Mouse (Mus musculus): ENCODE results near the gene Camk2d. TPM values are rescaled to one million over a fixed set of nuclear protein-coding genes. Genes with fewer than 3 reads are reported as not detected.

Camk2d gene
- polyA plus RNA-seq, 1 experiment from 2014 or later = 40.9 TPM

- WGBS = 79% methylated on average over 5 of the region's 5 CpGs
- DNase-seq (ENCODE audit: low spot score) (no peak), ATAC-seq (ENCODE audit: low read depth) (no peak)
These were observed 214.4 kb downstream of the Camk2d start for GRCm38 (mm10) chr3:126810372-126811090.

DNA sequence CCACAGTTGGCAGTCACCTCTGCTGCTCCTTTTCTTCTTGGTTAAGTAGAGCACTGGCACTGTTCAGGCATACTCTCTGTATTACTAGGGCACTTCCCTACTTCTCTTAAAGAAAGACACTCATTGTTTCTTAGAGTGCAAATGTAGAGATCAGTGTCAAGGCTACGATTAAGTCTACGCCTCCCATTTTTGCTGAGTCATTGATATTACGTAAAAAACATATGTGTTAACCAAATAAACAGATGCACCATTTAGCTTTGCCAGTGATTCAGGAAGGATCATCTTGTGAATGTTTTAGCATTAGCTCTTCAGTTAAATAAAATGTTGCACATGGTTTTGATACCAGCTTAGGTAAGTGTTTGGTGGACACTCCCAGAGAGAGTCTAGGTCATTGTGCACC lies 215.5 kb downstream of the Camk2d start:
- no peaks in the 10 kb centered on the region for H3K4me1 ChIP-seq (ENCODE audit: control insufficient read depth, insufficient read depth, low read length)
- H3K27me3 ChIP-seq (replicated peaks; ENCODE audit: control insufficient read depth, insufficient read depth, low read length) = no peaks in the 10 kb centered on the region
- no peaks in the 10 kb centered on the region for H3K9me3 ChIP-seq (ENCODE audit: control insufficient read depth, low read length)
- ATAC-seq (ENCODE audit: low read depth) = no peak
- H3K4me2 ChIP-seq (ENCODE audit: low read depth, low read length) = no peak overlapping the region
- H3K36me3 ChIP-seq (ENCODE audit: control insufficient read depth, insufficient read depth, low read length) = no peaks in the 10 kb centered on the region
- WGBS = 91% methylated on average over 3 of the region's 3 CpGs
- DNase-seq (ENCODE audit: low spot score) = no peak
- H3K27ac ChIP-seq (replicated peaks; ENCODE audit: low read depth, low read length) = no peak overlapping the region
- H3K4me3 ChIP-seq (ENCODE audit: low read depth, low read length) = no peak overlapping the region
- no peak overlapping the region for H3K9ac ChIP-seq (ENCODE audit: low read depth, low read length)

More at GRCm38 (mm10) chr3:126810372-126811090, 214.4 kb downstream of the Camk2d start:
- Histone ChIP-seq H3K4me1 (ENCODE audit: control insufficient read depth, insufficient read depth, low read length) (no peaks in the 10 kb centered on the region), H3K27ac (replicated peaks; ENCODE audit: low read depth, low read length) (no peak overlapping the region), H3K9me3 (ENCODE audit: control insufficient read depth, low read length) (no peaks in the 10 kb centered on the region), H3K9ac (ENCODE audit: low read depth, low read length) (no peak overlapping the region), H3K36me3 (ENCODE audit: control insufficient read depth, insufficient read depth, low read length) (no peaks in the 10 kb centered on the region), H3K27me3 (replicated peaks; ENCODE audit: control insufficient read depth, insufficient read depth, low read length) (no peaks in the 10 kb centered on the region), H3K4me2 (ENCODE audit: low read depth, low read length) (no peak overlapping the region), H3K4me3 (ENCODE audit: low read depth, low read length) (no peak overlapping the region)

- no peaks in the 10 kb centered on the region for H3K9me3 ChIP-seq (ENCODE audit: control insufficient read depth, low read length)
These were observed 226.3 kb downstream of the Camk2d start for GRCm38 (mm10) chr3:126822374-126822773.

DNA sequence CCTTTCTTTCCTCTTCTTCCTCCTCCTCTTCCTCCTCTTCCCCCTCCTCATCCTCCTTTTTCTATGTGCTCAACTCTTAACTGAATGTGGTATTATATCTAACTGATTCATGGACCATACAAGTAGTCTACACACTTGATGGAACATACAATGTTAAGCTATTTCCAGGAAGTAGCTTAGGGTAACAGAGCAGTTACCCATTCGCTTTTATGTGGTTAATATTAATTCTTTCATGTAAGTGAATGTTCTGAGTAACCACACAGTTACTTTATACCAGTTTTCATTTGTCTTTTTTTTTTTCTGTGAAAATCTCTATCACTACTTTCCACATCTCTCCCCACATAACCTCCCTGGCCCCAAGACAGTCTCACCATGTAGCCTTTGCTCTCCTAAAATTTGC lies 228.8 kb downstream of the Camk2d start:
- no peaks in the 10 kb centered on the region for H3K4me1 ChIP-seq (ENCODE audit: control insufficient read depth, insufficient read depth, low read length)
- H3K4me3 ChIP-seq (ENCODE audit: low read depth, low read length) = no peak overlapping the region
- H3K27ac ChIP-seq (replicated peaks; ENCODE audit: low read depth, low read length) = no peak overlapping the region
- H3K27me3 ChIP-seq (replicated peaks; ENCODE audit: control insufficient read depth, insufficient read depth, low read length) = no peaks in the 10 kb centered on the region
- H3K9me3 ChIP-seq (ENCODE audit: control insufficient read depth, low read length) = no peaks in the 10 kb centered on the region
- DNase-seq (ENCODE audit: low spot score) = no peak
- 76% methylated on average over 1 of the region's 1 CpGs for WGBS
- H3K9ac ChIP-seq (ENCODE audit: low read depth, low read length) = no peak overlapping the region
- no peak overlapping the region for H3K4me2 ChIP-seq (ENCODE audit: low read depth, low read length)
- no peaks in the 10 kb centered on the region for H3K36me3 ChIP-seq (ENCODE audit: control insufficient read depth, insufficient read depth, low read length)
- no peak for ATAC-seq (ENCODE audit: low read depth)

More at GRCm38 (mm10) chr3:126822374-126822773, 226.3 kb downstream of the Camk2d start:
- DNase-seq (ENCODE audit: low spot score) (no peak), ATAC-seq (ENCODE audit: low read depth) (no peak)
- Histone ChIP-seq H3K9ac (ENCODE audit: low read depth, low read length) (no peak overlapping the region), H3K36me3 (ENCODE audit: control insufficient read depth, insufficient read depth, low read length) (no peaks in the 10 kb centered on the region), H3K27ac (replicated peaks; ENCODE audit: low read depth, low read length) (no peak overlapping the region), H3K4me3 (ENCODE audit: low read depth, low read length) (no peak overlapping the region), H3K4me1 (ENCODE audit: control insufficient read depth, insufficient read depth, low read length) (no peaks in the 10 kb centered on the region), H3K27me3 (replicated peaks; ENCODE audit: control insufficient read depth, insufficient read depth, low read length) (no peaks in the 10 kb centered on the region), H3K4me2 (ENCODE audit: low read depth, low read length) (no peak overlapping the region)
- WGBS = 92% methylated on average over 3 of the region's 3 CpGs

- Histone ChIP-seq H3K4me3 (ENCODE audit: low read depth, low read length) (no peak overlapping the region), H3K36me3 (ENCODE audit: control insufficient read depth, insufficient read depth, low read length) (no peaks in the 10 kb centered on the region), H3K27ac (replicated peaks; ENCODE audit: low read depth, low read length) (no peak overlapping the region), H3K9ac (ENCODE audit: low read depth, low read length) (no peak overlapping the region), H3K4me1 (ENCODE audit: control insufficient read depth, insufficient read depth, low read length) (no peaks in the 10 kb centered on the region), H3K27me3 (replicated peaks; ENCODE audit: control insufficient read depth, insufficient read depth, low read length) (no peaks in the 10 kb centered on the region), H3K4me2 (ENCODE audit: low read depth, low read length) (no peak overlapping the region), H3K9me3 (ENCODE audit: control insufficient read depth, low read length) (no peaks in the 10 kb centered on the region)
- ATAC-seq (ENCODE audit: low read depth) (no peak), DNase-seq (ENCODE audit: low spot score) (no peak)
- 48% methylated on average over 2 of the region's 2 CpGs for WGBS
These were observed 230.1 kb downstream of the Camk2d start for GRCm38 (mm10) chr3:126826172-126826571.

DNA sequence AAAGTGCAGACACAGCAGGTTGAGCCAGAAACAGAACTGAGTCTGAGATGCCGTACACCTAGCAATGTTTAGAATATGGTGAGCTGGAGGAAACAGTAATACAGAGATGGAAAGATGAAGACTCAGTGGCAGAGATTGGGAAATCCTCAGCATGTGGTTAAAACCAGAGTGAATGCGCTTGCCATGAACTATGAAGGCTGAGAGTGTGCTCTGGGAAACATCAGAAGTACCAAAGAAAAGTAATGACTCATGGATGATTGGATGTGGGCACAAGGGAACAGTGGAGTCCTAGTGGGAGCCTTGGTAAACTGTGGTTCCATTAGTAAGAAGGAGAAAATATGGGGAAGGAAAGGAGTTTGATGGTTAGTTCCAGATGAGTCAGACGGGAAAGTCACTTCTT lies 231.8 kb downstream of the Camk2d start:
- Histone ChIP-seq H3K9me3 (ENCODE audit: control insufficient read depth, low read length) (no peaks in the 10 kb centered on the region), H3K9ac (ENCODE audit: low read depth, low read length) (no peak overlapping the region), H3K36me3 (ENCODE audit: control insufficient read depth, insufficient read depth, low read length) (no peaks in the 10 kb centered on the region), H3K4me2 (ENCODE audit: low read depth, low read length) (no peak overlapping the region), H3K27ac (replicated peaks; ENCODE audit: low read depth, low read length) (no peak overlapping the region), H3K4me3 (ENCODE audit: low read depth, low read length) (no peak overlapping the region), H3K4me1 (ENCODE audit: control insufficient read depth, insufficient read depth, low read length) (no peaks in the 10 kb centered on the region), H3K27me3 (replicated peaks; ENCODE audit: control insufficient read depth, insufficient read depth, low read length) (no peaks in the 10 kb centered on the region)
- no peak for ATAC-seq (ENCODE audit: low read depth)
- 95% methylated on average over 3 of the region's 3 CpGs for WGBS
- no peak for DNase-seq (ENCODE audit: low spot score)

- no peak for ATAC-seq (ENCODE audit: low read depth)
- DNase-seq (ENCODE audit: low spot score) = no peak
- no peak overlapping the region for H3K4me3 ChIP-seq (ENCODE audit: low read depth, low read length)
- no peak overlapping the region for H3K4me2 ChIP-seq (ENCODE audit: low read depth, low read length)
- no peak overlapping the region for H3K27ac ChIP-seq (replicated peaks; ENCODE audit: low read depth, low read length)
- WGBS = 76% methylated on average over 2 of the region's 2 CpGs
- no peaks in the 10 kb centered on the region for H3K36me3 ChIP-seq (ENCODE audit: control insufficient read depth, insufficient read depth, low read length)
- H3K9ac ChIP-seq (ENCODE audit: low read depth, low read length) = no peak overlapping the region
- no peaks in the 10 kb centered on the region for H3K4me1 ChIP-seq (ENCODE audit: control insufficient read depth, insufficient read depth, low read length)
- H3K27me3 ChIP-seq (replicated peaks; ENCODE audit: control insufficient read depth, insufficient read depth, low read length) = no peaks in the 10 kb centered on the region
- no peaks in the 10 kb centered on the region for H3K9me3 ChIP-seq (ENCODE audit: control insufficient read depth, low read length)
These were observed 233.7 kb downstream of the Camk2d start for GRCm38 (mm10) chr3:126829817-126830216.

DNA sequence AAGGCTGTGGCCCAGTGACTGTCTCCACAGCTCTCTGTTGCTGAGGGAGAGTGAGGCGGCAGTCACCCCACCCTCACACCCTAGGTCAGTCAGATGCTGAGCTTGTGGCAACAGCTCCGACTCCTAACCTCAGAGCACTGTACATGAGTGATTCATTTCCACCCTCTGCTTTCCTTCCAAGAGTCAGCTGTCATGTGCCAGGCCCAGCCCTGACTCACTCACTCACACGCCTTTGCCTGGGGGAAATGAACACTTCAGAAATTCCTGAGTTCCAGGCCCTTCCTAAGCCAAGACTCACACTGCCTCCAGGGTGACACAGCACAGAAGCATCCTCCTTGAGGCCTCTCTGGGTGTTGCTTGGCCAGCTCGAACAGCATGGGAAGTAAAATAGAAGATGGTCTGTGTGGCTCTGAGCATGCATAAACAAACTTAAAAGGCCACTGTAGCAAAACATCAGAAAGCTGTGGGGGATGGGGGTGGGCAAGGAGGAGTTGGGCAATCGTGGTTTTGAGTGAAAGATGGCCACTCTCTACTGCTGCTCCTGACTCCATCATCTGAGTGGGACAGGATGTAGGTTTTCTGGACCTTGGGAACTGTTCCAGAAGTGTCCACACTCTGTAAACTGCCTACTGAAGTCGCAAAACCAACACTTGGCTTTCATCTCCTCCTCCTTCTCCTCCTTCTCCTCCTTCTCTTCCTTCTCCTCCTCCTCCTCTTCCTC lies 235.5 kb downstream of the Camk2d start:
- Histone ChIP-seq H3K36me3 (ENCODE audit: control insufficient read depth, insufficient read depth, low read length) (no peaks in the 10 kb centered on the region), H3K27me3 (replicated peaks; ENCODE audit: control insufficient read depth, insufficient read depth, low read length) (no peaks in the 10 kb centered on the region), H3K4me3 (ENCODE audit: low read depth, low read length) (no peak overlapping the region), H3K9ac (ENCODE audit: low read depth, low read length) (no peak overlapping the region), H3K4me1 (ENCODE audit: control insufficient read depth, insufficient read depth, low read length) (no peaks in the 10 kb centered on the region), H3K27ac (replicated peaks; ENCODE audit: low read depth, low read length) (no peak overlapping the region), H3K4me2 (ENCODE audit: low read depth, low read length) (no peak overlapping the region), H3K9me3 (ENCODE audit: control insufficient read depth, low read length) (no peaks in the 10 kb centered on the region)
- ATAC-seq (ENCODE audit: low read depth) = no peak
- 55% methylated on average over 6 of the region's 6 CpGs for WGBS
- DNase-seq (ENCODE audit: low spot score) = peak; percentile 44

Data from embryonic facial prominence, embryonic 14.5 days (tissue).